In the genomic region with DNA sequence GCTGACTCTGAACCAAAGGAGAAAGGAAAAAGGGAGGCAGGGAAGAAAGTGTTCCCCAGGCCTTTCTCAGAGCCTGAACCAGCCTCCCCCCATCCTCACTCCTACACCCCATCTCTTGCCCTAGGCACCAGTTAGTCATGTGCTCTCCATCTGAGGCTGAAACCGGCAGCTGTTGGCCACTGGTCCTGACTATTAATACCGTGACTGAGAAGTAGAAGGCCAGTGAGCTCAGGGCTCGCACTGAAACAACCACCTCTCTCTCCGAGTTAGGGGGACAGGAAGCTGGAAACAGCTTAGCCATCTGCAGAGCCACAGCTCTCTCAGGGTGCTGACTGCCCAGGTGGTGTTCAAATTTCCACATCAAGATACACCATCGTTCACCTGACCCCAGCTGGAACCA, we compare ENCODE assay signal across 1 mouse cellular context.
TF ChIP-seq lines count a peak whose summit lies in the region.

No protein-coding gene starts in this region.

TF ChIP-seq in CH12.LX, 34 proteins besides CTCF, POLR2A, EP300 and RAD21 (continued from another document):
- TF ChIP-seq PAX5 (IDR thresholded peaks at IDR 0.05; ENCODE audit: low read length) (no peak), GABPA (IDR thresholded peaks at IDR 0.05; ENCODE audit: insufficient replicate concordance, low read depth, low read length) (no peak), CHD2 (IDR thresholded peaks at IDR 0.05; ENCODE audit: low read length) (peak; percentile 63), NELFE (IDR thresholded peaks at IDR 0.05; ENCODE audit: low read depth, low read length) (peak; percentile 17; the same call in 1 of the 2 replicates), MAX (IDR thresholded peaks at IDR 0.05; ENCODE audit: low read length) (peak; percentile 85), CHD1 (IDR thresholded peaks at IDR 0.05; ENCODE audit: low read depth, low read length) (no peak), USF2 (conservative IDR thresholded peaks at IDR 0.05; ENCODE audit: low read depth, low read length) (no peak), BHLHE40 (IDR thresholded peaks at IDR 0.05; ENCODE audit: low read depth, low read length) (peak; percentile 95), POLR2AphosphoS2 (IDR thresholded peaks at IDR 0.05; ENCODE audit: low read depth, low read length) (no peak), NRF1 (IDR thresholded peaks at IDR 0.05; ENCODE audit: low read depth, low read length) (no peak), TBP (conservative IDR thresholded peaks at IDR 0.05; ENCODE audit: low read depth, low read length) (peak; percentile 54; the same call in 1 of the 2 replicates), JUN (IDR thresholded peaks at IDR 0.05; ENCODE audit: insufficient read depth, low read depth, low read length) (no peak; the same call in 1 of the 2 replicates), KAT2A (IDR thresholded peaks at IDR 0.05; ENCODE audit: insufficient replicate concordance, low read length) (no peak), ELF1 (IDR thresholded peaks at IDR 0.05; ENCODE audit: low read depth, low read length) (peak; percentile 44), E2F4 (IDR thresholded peaks at IDR 0.05; ENCODE audit: insufficient replicate concordance, low read depth, low read length) (no peak), MAZ (IDR thresholded peaks at IDR 0.05; ENCODE audit: low read depth, low read length) (peak; percentile 86; the same call in 1 of the 2 replicates), UBTF (IDR thresholded peaks at IDR 0.05; ENCODE audit: low read depth, low read length) (no peak), RCOR1 (conservative IDR thresholded peaks at IDR 0.05; ENCODE audit: low read depth, low read length) (peak; percentile 72), ZMIZ1 (IDR thresholded peaks at IDR 0.05; ENCODE audit: low read depth, low read length) (peak; percentile 50; the same call in 1 of the 2 replicates), HCFC1 (IDR thresholded peaks at IDR 0.05; ENCODE audit: low read depth, low read length) (0 out of 2 replicates have a peak, but pooled peaks have one; percentile 10), SIN3A (IDR thresholded peaks at IDR 0.05; ENCODE audit: low read length) (no peak), MXI1 (IDR thresholded peaks at IDR 0.05; ENCODE audit: low read depth, low read length) (peak; percentile 63), IRF4 (IDR thresholded peaks at IDR 0.05; ENCODE audit: low read depth, low read length) (peak; percentile 89), MEF2A (IDR thresholded peaks at IDR 0.05; ENCODE audit: borderline replicate concordance, low read depth, low read length) (peak; percentile 85), SMC3 (IDR thresholded peaks at IDR 0.05; ENCODE audit: low read depth, low read length) (peak; percentile 15), JUND (conservative IDR thresholded peaks at IDR 0.05; ENCODE audit: low read depth, low read length) (no peak), ZNF384 (IDR thresholded peaks at IDR 0.05; ENCODE audit: low read depth, low read length) (no peak), MAFK (IDR thresholded peaks at IDR 0.05; ENCODE audit: insufficient replicate concordance, low read length) (0 out of 2 replicates have a peak, but pooled peaks have one; percentile 39), TCF12 (IDR thresholded peaks at IDR 0.05; ENCODE audit: low read depth, low read length) (peak; percentile 93), ETS1 (conservative IDR thresholded peaks at IDR 0.05; ENCODE audit: low read depth, low read length) (peak; percentile 84)
TF ChIP-seq in CH12.LX: peak in this region for 19.
